28 mouse cellular contexts compared by ENCODE assay signal in genomic region chr12:4480250-4480649, GRCm38 (mm10).
"Had no signal": no experiment of that assay in that cellular context is flagged by ENCODE, and none has a peak within 500 bp of the region (broad histone marks: within the 10 kb centered on the region; RNA-seq: fewer than 3 reads in every experiment).

No protein-coding gene starts in this region.

- DNase-seq: left cerebral cortex, postnatal 4 days; liver; liver, embryonic 13.5 days; liver, postnatal 0 days; lung, adult 18-20 months; lung, adult 2 months; lung, embryonic 14.5 days; lung, postnatal 10 days; lung, postnatal 14 days; lung, postnatal 36 days; lung, postnatal 4 days; midbrain, embryonic 14.5 days had no signal

- H3K9me3 ChIP-seq: limb, embryonic 10.5 days; limb, embryonic 12.5 days; limb, embryonic 13.5 days; limb, embryonic 15.5 days; liver, embryonic 12.5 days; liver, embryonic 13.5 days; liver, embryonic 15.5 days; lung, embryonic 15.5 days; megakaryocyte, embryonic 14.5 days; midbrain, embryonic 10.5 days; midbrain, embryonic 12.5 days; midbrain, embryonic 13.5 days; midbrain, embryonic 15.5 days; neural tube, embryonic 12.5 days had no signal

- H3K9ac ChIP-seq: limb, embryonic 12.5 days; limb, embryonic 13.5 days; limb, embryonic 15.5 days; liver, embryonic 12.5 days; liver, embryonic 13.5 days; liver, embryonic 14.5 days; liver, embryonic 15.5 days; liver, postnatal 0 days; lung, embryonic 14.5 days; lung, embryonic 15.5 days; midbrain, embryonic 12.5 days; midbrain, embryonic 13.5 days; midbrain, embryonic 15.5 days; neural tube, embryonic 12.5 days had no signal

- H3K27me3 ChIP-seq: limb, embryonic 15.5 days; lung, embryonic 15.5 days; midbrain, embryonic 15.5 days had no signal

- H3K36me3 ChIP-seq: limb, embryonic 10.5 days; limb, embryonic 12.5 days; limb, embryonic 13.5 days; limb, embryonic 15.5 days; liver, embryonic 12.5 days; liver, embryonic 13.5 days; liver, embryonic 15.5 days; lung, embryonic 15.5 days; midbrain, embryonic 10.5 days; midbrain, embryonic 12.5 days; midbrain, embryonic 13.5 days; midbrain, embryonic 15.5 days; neural tube, embryonic 12.5 days had no signal

- H3K4me3 ChIP-seq: limb, embryonic 10.5 days; limb, embryonic 12.5 days; limb, embryonic 13.5 days; limb, embryonic 15.5 days; liver, embryonic 12.5 days; liver, embryonic 13.5 days; liver, embryonic 15.5 days; lung, embryonic 15.5 days; megakaryocyte, embryonic 14.5 days; midbrain, embryonic 10.5 days; midbrain, embryonic 12.5 days; midbrain, embryonic 13.5 days; midbrain, embryonic 15.5 days; myocyte; neural tube, embryonic 12.5 days had no signal

- H3K27ac ChIP-seq: limb, embryonic 10.5 days; limb, embryonic 12.5 days; limb, embryonic 13.5 days; limb, embryonic 15.5 days; liver, embryonic 12.5 days; liver, embryonic 13.5 days; liver, embryonic 14.5 days; liver, embryonic 15.5 days; lung, embryonic 15.5 days; macrophage; midbrain, embryonic 10.5 days; midbrain, embryonic 12.5 days; midbrain, embryonic 13.5 days; midbrain, embryonic 15.5 days; neural tube, embryonic 12.5 days had no signal
